ENCODE assay signal across 24 mouse cellular contexts in the genomic region with DNA sequence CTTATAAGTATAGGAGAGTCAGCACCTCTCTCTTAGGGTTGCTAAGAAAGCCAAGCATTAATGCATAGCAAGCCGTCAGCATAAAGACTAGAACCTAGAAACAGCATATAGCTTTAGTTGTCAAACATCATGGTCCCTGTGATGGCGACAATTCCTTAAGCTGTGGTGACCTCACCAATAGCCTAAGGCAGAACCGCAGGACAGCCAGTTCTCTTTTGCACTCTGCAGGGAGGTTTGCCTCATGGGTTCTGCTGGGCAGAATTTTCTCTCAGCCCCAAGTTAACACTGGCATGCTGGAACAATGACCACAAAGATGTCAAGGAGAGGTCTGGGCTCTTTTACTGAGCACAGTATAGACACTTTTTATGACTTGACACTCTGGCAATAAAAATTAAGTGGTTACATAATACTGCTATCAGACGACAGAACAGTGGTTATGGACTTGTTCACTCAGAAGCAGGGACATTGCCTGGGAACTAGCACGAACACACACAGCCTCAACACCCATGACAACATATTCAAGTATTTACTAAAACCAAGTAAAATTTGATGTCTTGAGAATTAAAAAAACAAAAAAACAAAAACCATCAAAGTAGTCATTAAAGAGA.
"Had no signal": no experiment of that assay in that cellular context is flagged by ENCODE, and none has a peak within 500 bp of the region (broad histone marks: within the 10 kb centered on the region; RNA-seq: fewer than 3 reads in every experiment).

No protein-coding gene starts in this region.

- H3K9ac ChIP-seq: heart, embryonic 12.5 days; hindbrain, embryonic 13.5 days; hindbrain, embryonic 15.5 days; kidney, embryonic 15.5 days; limb, embryonic 12.5 days; liver, embryonic 13.5 days; liver, embryonic 15.5 days; liver, postnatal 0 days had no signal

- H3K4me3 ChIP-seq: heart, embryonic 10.5 days; heart, embryonic 12.5 days; hindbrain, embryonic 13.5 days; hindbrain, embryonic 15.5 days; kidney, embryonic 15.5 days; limb, embryonic 12.5 days; liver, embryonic 13.5 days; liver, embryonic 15.5 days had no signal

- ATAC-seq: hindbrain, postnatal 0 days; liver, postnatal 0 days had no signal

- H3K9me3 ChIP-seq: heart, embryonic 10.5 days; heart, embryonic 12.5 days; hindbrain, embryonic 13.5 days; hindbrain, embryonic 15.5 days; kidney, embryonic 15.5 days; limb, embryonic 12.5 days; liver, embryonic 13.5 days; liver, embryonic 15.5 days had no signal

- H3K36me3 ChIP-seq: heart, embryonic 10.5 days; heart, embryonic 12.5 days; hindbrain, embryonic 13.5 days; hindbrain, embryonic 15.5 days; kidney, embryonic 15.5 days; limb, embryonic 12.5 days; liver, embryonic 13.5 days; liver, embryonic 15.5 days had no signal

- DNase-seq: gastrocnemius, postnatal 14 days; gastrocnemius, postnatal 36 days; heart, adult 18-20 months; heart, postnatal 10 days; kidney, adult 11 months; kidney, adult 2 months; kidney, adult 9 months; kidney, postnatal 14 days; kidney, postnatal 36 days; layer of hippocampus, adult 9-11 months; layer of hippocampus, postnatal 36 days; liver; liver, embryonic 13.5 days; liver, postnatal 0 days had no signal

- H3K27me3 ChIP-seq: heart, embryonic 12.5 days; hindbrain, embryonic 15.5 days; kidney, embryonic 15.5 days; limb, embryonic 12.5 days; liver, embryonic 13.5 days; liver, embryonic 15.5 days had no signal

- H3K27ac ChIP-seq: heart, embryonic 10.5 days; hindbrain, embryonic 13.5 days; hindbrain, embryonic 15.5 days; hindbrain, postnatal 0 days; kidney, embryonic 15.5 days; kidney, postnatal 0 days; limb, embryonic 12.5 days; liver, embryonic 13.5 days; liver, embryonic 15.5 days had no signal

- H3K4me2 ChIP-seq: heart, embryonic 12.5 days; hindbrain, embryonic 13.5 days; hindbrain, embryonic 15.5 days; kidney, embryonic 15.5 days; limb, embryonic 12.5 days; liver, embryonic 11.5 days; liver, embryonic 13.5 days; liver, embryonic 15.5 days had no signal

- H3K4me1 ChIP-seq: hindbrain, embryonic 15.5 days had no signal
